Mouse (Mus musculus) mouse embryonic stem cell (cell line): ENCODE results near the gene Col26a1.

Source experiments
- in situ Hi-C, 2 experiments: fragments of 300-500 bp; cut with MboI; formaldehyde crosslinking; loops; 1 replicate in 1 of 2; 3 replicates in 1 of 2; pipeline ENCODE4 v1.14.3; 2019 to 2020; ENCODE audit warnings: low sequenced_read_pairs in 2 of 2, low pct_unique_long_range_greater_than_20kb in 1 of 2, mixed read lengths in 1 of 2; ENCODE audit not compliant: unreplicated experiment in 1 of 2

Gene Col26a1

DNA sequence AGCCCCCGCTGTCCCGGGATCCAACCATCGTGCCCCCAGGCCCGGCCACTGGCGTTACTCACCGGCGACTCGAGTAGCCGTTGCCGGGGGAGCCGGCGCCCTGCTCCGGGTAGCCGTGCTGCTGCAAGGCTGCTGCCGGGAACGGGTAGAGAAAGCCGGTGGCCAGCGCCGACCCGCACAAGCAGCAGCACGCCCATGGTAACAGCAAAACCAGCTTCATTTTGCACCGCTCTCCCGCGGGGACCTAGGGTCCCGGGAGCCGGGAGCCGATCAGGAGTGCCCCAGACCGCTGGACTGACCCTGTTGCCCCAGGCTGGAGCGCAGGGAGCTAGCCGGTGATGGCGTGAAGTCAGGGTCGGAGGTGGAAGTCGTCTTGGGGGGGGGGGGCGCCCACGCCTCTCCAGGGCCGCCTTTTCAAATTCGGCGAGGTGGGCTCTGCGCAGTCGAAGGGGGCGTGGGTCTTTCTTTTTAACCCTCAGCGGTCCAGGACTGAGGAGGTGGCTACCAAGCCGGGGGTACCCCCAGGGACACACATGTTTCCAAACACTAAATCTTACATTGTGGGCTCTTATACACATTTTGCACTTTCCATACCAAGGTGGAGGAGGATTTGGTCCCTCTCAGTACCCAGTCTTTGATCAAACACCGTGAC is at the start of gene Col26a1:
Col26a1 (minus strand) TSS at position 422 of the 652 bp plus-strand sequence.
- in situ Hi-C loops = loop anchor here in 1 of 2 experiments (5.0 kb wide), 1 partner anchor 41 kb away; no protein-coding TSS in a partner anchor

DNA sequence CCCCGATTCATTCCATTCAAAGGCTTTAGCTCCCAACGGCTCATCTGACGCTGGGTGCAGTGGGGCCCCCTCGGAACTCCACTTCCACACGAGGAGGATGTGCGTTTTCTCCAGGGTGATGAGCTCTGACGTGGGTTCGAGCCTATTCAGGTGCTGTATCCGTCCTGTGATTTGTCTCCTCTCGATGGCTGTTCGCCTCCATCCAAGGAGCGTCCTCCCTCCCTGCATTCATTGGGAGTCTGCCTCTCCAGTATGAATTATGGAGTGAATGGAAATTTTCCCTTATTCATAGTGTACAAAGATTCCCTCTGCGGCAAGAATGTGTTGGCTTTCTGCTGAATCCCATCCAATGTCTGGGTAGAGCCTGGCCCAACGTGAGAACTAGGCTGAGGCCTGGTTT is 48.9 kb upstream of the Col26a1 start:
- in situ Hi-C loops = no loop called here

DNA sequence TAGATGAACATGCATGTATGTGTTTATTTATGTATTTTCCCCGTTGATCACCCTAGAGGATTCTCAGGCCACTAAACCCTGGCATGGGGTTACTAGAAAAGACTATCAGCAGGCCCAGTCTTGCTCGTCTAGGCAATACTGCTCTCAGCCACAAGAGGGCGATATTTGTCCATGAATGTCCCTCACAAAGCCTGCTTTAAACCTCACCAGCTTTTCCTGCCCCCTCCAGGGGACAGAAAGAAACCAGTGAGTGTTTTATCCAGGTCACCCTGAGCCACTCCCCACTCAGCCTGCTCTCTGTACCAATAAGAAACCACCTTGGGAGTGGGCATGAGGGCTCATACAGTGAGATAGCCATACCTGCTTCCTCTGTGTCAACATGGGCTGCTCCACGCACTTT is 46.1 kb upstream of the Col26a1 start:
- in situ Hi-C loops = loop anchor here (10.0 kb wide), 2 partner anchors 46 to 176 kb away; no protein-coding TSS in a partner anchor

DNA sequence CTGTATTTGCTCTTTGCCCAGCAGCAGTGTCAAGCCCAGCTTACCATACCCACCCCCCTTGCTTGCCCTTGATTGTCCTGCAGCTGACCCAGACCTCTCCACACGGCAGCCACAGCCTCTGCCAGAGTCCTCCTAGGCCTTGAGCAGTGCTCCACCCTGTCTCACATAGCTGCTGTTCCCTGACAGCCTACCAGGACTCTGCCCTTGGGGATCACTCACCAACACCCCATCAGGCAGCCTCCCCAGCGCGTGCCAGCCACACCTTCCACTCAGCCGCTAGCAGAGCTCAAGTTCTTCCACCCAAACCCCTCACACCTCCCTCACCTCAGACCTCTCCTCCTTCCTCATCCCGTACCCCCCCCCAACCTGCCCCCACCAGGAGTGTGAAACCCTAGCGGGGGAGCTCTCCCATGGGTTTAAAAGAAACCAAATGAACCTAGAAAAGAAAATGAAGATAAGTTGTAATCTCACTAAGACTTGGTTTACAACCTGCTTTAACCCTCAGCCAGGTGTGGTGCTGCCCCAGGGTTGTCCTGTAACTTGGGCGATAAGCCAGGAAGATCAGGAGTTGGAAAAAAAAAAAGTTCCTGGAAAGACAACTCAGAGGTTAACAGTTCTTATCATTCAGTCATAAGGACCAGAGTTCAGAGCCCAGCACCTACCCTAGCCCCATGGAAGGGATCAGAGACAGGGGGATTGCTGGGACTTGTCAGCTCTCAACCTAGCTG is 40.9 kb upstream of the Col26a1 start:
- in situ Hi-C loops = loop anchor here (5.0 to 10.0 kb wide), 3 partner anchors 48 to 181 kb away; no protein-coding TSS in a partner anchor

DNA sequence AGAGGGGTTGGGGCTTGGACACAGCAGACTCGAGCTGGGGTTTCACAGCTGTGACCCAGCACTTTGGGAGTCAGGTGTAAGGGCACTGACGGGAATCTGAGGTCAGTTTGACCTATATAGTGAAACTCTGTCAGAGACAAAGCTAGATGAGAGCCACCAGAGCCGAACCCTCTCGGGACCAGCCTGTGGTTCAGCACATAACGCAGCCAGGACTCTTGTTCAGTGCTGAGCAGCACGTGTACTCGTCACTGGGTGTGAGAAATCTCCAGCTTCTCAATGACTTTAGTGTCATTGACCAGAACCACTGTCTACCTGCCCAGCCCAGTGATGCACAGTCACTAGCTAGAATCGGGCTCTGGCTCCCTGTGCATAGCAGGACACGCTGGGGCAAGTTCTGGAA is 39.8 kb upstream of the Col26a1 start:
- in situ Hi-C loops = loop anchor here (5.0 to 10.0 kb wide), 3 partner anchors 49 to 182 kb away; no protein-coding TSS in a partner anchor

DNA sequence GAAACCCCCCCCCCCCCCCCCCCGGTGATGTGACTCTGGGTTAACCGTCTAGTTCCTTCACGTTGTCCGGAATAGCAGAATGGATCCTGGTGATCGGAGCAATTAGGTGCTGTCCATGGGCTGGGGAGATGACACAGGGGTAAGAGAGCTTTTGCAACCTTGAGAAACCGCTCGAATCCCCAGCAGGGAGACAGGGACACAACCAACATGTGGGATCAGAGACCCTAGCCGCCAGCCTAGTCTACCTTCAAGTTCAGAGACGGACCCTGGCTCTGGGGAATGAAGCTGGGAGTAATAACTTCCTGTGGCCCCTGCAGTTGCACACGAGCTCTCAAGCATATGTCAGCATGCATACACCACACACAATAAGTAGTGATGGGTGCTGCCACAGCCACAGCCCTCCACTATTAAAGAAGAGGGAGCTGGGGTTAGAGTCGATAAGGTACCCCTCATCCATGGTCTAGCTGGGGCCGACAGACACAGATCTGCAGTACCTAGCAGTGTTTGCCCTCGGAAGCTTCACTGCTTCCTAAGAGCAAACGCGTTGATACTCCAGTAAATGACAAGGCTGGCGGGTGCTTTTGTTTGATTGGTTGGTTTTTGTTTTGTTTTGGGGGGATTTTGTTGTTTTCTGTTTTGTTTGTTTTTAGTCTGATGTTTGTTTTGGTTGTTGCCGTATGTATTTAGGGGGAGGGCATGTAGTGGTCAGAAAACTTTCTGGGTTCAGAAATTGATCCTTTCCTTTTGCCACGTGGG is 36.7 kb upstream of the Col26a1 start:
- in situ Hi-C loops = loop anchor here (5.0 to 10.0 kb wide), 3 partner anchors 53 to 185 kb away; no protein-coding TSS in a partner anchor

DNA sequence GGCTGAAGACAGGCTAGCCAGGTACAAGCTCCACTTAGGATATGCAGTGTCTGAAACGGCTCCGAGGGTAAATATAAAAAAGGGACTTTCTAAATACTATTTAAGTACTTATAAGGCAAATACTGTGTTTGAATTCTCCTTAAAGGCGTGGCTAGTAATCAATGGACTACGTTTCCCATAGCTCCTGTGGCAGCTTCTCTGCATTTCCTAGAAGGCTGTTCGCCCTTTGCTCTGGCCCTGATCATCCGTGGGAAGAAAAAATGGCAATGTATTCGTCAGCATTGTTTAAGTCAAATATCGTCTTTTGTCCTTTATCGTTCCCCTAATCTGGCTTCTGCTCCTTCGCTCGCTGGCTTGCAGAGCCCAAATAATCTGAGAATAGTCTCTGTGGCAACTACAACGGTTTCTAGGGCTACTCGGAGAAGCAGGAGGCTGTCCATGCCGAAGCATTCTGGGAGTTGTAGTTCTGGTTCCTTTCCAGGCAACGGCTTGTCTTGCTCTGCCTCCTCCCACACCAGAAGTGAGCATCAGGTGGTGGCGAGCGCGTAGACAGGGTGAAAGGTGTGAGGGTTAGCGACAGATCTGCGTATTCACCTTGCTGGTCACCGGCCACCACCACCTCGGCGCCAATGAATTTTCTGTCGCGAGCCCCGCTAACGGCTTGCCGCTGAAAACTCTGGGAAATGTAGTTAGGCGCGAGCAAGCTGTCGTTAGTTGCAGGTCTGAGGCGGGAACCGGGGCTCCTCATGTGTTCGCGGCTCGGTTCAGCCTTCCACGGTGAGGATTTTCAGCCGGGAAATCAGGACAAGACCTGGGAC is 35.9 kb upstream of the Col26a1 start:
- in situ Hi-C loops = no loop called here

DNA sequence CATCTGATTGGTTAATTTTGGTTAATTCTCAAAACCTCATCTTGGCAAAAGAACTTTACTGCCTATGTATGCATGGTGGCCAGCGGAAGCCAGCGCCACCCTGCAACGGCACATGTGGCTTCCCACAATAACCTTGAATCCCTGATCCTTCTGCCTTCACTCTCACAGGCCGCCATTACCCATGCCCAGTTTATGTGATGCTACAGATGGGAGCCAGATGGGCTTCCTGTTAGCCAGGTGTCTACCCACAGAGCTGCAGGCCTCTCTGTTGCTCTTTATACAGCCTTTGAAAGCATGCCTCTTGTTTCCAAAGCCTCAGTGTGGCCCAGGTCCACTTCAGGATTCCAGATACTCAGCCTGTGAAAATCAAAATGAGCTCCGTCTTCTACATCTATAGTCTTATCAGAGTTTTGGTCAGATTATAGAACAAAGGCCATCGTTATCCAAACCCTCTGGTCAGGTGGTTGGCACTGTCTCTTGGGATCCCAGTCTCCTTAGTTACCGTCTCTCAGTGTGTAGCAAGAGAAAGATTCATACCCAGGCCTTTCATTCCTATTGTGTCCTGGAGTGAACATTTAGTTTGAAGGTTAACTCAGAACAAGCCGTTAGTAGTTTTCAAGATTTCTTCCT is 34.7 kb upstream of the Col26a1 start:
- in situ Hi-C loops = no loop called here

DNA sequence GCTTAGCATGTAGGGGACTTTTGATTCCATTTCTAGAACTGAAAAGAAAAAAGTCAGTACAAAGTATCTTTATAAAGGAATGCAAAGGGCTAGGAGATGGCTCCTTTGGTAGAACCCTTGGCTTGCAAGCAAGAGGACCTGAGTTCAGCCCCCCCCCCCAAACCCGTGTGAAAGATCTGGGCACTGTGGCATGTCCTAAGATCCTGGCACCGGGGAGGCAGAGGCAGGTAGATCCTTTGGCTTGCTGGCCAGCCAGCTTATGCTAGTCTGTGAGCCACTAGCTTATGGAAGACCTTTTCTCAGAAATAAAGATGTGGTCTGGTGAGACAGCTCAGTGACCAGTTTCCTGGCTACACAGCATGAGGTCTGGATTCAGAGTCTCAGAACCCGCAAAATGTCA is 31.2 kb upstream of the Col26a1 start:
- in situ Hi-C loops = no loop called here

DNA sequence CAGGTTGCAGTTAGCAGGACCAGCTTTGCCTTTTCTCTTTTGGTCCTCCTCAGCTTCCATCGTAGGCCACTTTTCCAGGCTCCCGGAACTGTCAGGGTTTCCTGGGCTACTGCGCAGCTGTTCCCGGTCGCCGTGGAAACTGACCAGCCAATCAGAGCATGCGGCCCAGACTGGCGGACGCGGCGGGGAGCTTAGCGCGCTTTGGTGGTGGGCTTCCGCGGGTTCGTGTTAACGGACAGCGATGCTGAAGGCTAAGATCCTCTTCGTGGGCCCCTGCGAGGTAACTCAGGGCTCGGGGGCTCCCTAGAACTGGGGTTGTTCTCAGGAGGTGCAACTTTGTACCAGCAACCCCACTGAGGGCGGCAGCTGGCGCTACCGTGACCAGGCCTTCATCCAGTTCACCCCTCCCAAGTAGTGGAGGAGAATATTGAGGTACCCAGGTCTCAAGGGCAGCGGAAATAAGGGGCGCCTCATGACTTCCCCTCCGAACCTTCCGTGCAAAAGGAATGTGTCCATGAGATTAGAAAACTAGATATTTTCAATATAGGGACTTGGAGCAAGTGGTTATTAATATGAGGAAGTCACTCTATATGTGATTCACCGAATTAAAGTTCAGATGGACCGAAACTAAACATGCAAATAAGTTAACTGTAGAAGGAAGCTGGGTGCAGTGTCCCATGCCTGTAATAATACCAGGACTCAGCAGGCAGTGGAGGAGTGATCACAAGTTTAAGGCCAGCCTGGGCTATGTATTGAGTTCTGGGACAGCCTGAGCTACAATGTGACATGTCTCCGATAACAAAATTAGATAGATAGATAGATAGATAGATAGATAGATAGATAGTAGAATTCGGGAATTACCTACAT is 25.2 kb upstream of the Col26a1 start, which contains the start of gene Ift22:
Ift22 (plus strand) TSS at position 160 of the 867 bp plus-strand sequence.
- in situ Hi-C loops = no loop called here

DNA sequence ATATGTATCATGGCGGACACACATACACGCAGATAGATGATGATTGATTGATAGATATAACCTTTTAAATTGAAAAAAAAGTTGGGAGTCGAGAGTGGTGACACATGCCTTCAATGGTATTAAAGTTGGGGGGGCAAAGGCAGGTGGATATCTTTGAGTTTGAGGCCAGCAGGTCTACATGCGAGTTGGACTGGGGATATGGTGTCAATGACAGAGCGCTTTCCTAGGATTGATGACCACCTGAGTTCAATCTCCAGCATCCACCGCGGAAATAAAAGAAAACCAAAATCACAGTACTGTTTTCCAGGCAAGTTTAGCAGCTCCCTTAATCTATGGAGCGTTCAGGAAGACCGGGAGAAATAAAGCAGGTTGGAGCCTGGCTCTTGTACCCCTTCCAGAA is 24.6 kb upstream of the Col26a1 start:
- in situ Hi-C loops = no loop called here

DNA sequence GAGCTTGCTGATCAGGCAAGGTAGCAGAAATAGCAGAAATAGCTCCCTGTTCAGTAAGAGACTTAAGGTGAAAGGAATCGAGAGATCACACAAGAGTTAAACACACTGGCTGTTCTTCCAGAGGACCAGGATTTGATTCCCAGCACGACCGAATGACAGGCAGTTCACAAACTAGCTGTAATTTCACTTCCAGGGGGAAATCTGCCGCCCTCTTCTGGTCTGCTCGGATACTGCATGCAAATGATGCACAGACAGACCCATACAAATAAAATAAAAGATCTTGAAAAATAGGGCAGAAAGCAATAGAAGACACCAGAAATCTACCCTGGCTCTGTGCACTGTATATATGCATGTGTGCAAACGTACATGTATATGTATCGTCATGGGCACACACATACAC is 22.6 kb upstream of the Col26a1 start:
- in situ Hi-C loops = no loop called here

DNA sequence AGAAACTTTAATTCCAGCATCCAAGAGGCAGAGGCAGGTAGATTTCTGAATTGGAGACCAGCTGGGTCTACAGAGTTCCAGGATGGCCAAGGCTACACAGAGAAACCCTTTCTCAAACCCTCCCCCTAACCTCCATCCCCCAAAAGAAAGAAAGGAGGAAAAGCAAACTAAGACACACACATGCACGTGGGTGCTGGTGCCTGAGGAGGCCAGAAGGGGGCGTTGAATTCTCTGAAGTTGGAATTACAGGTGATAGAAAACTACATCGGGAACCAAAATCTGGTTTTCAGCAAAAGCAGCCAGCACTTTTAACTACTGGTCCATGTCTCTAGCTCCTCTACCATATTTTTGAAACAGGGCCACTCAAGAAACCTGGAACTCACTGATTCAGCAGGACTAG is 21.6 kb upstream of the Col26a1 start:
- in situ Hi-C loops = loop anchor here in 1 of 2 experiments (5.0 kb wide), 1 partner anchor 112 kb away; no protein-coding TSS in a partner anchor

DNA sequence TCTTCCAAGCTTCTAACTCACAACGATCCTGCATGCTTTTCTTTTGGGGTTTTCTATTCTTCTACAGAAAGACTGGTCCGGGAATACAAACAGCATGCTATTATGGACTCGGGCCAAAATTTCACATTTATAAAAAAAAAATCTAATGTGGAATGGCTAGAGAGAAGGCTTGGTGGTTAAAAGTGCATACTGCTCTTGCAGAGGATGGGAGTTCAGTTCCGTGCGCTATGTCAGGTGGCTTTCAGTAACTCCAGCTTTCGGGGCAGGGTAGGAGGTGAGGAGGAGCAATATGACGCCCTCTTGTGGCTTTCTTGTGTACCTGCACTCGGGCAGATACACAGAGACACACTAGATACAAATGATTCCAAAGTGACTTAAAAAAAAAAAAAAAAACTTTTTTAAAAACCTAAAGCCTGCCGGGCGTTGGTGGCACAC is 12.5 kb upstream of the Col26a1 start:
- in situ Hi-C loops = no loop called here

DNA sequence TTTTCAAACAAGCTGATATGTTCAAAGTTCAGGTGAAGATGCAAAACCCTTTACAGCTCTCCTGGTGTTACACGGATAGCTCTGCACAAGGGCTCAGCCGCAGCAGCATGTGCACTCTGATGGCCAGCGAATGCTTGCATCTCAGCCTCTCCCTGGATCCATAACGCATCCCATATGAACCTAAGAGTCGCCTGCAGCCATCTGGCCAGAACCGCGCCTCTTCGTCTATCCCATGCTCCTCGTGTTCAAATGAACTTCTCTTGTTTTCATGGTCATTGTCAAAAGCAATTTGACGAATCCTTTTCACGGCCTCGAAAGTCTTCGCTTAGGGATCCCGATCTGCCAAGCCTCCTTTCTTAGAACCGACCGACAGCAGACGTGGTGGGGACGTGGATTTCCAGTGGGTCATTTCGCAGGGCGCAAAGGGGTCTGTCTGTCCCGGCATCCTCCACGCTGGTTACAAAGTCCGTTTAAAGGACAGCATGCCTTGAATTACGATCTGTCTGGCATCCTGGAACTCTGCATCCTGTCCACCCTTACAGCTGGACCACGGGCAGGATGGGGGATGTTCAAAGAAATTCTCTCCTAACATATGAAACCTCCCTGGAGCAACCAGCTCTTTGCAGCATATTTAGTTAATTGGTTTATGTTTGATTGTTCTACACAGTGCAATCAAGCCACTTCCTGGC is 12.0 kb upstream of the Col26a1 start:
- in situ Hi-C loops = no loop called here

DNA sequence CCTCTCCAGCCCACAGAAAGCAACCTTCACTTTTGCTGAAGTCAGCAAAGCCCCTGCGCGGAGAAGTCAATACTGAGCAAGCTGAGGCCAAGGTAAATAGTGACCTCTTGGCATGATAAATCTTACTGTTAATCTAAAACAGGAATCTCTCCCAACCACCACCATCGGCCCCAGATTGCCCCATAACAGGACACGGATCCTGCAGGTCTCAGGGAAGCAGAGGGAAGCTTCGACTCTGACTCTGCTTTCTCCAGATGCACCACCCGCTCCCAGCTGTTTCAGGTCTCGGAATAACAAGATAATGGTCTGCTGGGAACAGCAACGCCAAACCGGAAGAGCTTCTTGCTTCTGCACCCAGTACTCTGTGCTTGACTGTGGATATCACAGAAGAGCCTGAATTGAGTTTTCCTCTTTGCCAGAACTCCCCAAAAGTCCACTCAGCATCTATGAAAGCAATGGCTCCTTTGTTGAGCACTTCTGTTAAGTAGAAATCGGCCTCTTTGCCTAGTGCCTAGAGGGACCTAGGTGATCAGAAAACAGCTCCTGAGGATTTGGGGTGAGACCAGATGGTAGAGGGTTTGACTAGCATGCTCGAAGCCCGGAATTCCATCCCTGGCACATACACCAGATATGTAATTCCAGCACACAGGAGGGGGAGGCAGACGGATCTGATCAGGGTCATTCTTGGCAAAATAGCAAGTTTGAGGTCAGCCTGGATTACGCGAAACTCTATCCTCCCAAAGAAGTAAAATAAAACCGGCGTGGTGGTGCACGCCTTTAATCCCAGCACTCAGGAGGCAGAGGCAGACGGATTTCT is 5.7 kb upstream of the Col26a1 start:
- in situ Hi-C loops = no loop called here
